Mouse (Mus musculus) bone marrow macrophage, adult 2 months (primary cell): ENCODE results near the gene Ormdl2.

ENCODE experiments used
- CTCF ChIP-seq: IDR thresholded peaks from 2 replicates; pipeline ENCODE4 v1.5.1; 2012; ENCODE audit warnings: low read depth, mild to moderate bottlenecking, low read length, moderate library complexity
- POLR2A ChIP-seq: IDR thresholded peaks from 2 replicates; pipeline ENCODE4 v1.6.1; 2012; ENCODE audit warnings: mild to moderate bottlenecking, low read depth, low read length, borderline replicate concordance

GRCm38 (mm10) chr10:128773685-128774084 is 47.8 kb downstream of the Ormdl2 start:
- TF ChIP-seq POLR2A (no peak), CTCF (no peak)
